Mouse (Mus musculus) intestine, postnatal 0 days (tissue): ENCODE data around the gene Lamc3. TPM values are rescaled to one million over a fixed set of nuclear protein-coding genes. Genes with fewer than 3 reads are reported as not detected.
"Not testable (repeated sequence)": the region's sequence is repeated elsewhere in the genome, so short reads cannot be mapped to it uniquely, and the experiment has no call there.

ENCODE experiments used
- ATAC-seq: fragments of 200-750 bp; cut with Nextera tagmentation; 2 replicates; pipeline ENCODE4 v1.8.0; 2017; ENCODE audit warnings: mild to moderate bottlenecking, moderate TSS enrichment, moderate library complexity
- H3K27ac ChIP-seq: fragments of 300-500 bp; sonication (generic); 2 replicates; pipeline ENCODE4 v1.5.1; 2014; ENCODE audit warnings: mild to moderate bottlenecking, low read depth, low read length, moderate library complexity
- H3K27me3 ChIP-seq: fragments of 300-500 bp; sonication (generic); replicated peaks from 2 replicates; pipeline ENCODE4 v1.6.1; 2014; ENCODE audit warnings: low read length, mixed read lengths; ENCODE audit not compliant: control insufficient read depth, insufficient read depth
- H3K36me3 ChIP-seq: fragments of 300-500 bp; sonication (generic); 2 replicates; pipeline ENCODE4 v1.6.1; 2014; ENCODE audit warnings: mild to moderate bottlenecking, moderate library complexity; ENCODE audit not compliant: control insufficient read depth, insufficient read depth
- H3K4me1 ChIP-seq: fragments of 300-500 bp; sonication (generic); replicated peaks from 2 replicates; pipeline ENCODE4 v1.6.1; 2014; ENCODE audit warnings: antibody characterized with exemption, low read length, mixed read lengths; ENCODE audit not compliant: control insufficient read depth, insufficient read depth
- H3K4me2 ChIP-seq: fragments of 300-500 bp; sonication (generic); replicated peaks from 2 replicates; pipeline ENCODE4 v1.6.1; 2014; ENCODE audit warnings: low read depth, mild to moderate bottlenecking, moderate library complexity
- H3K4me3 ChIP-seq: fragments of 300-500 bp; sonication (generic); 2 replicates; pipeline ENCODE4 v1.5.1; 2014; ENCODE audit warnings: low read depth, low read length
- H3K9ac ChIP-seq: fragments of 300-500 bp; sonication (generic); 2 replicates; pipeline ENCODE4 v1.6.1; 2014; ENCODE audit warnings: mild to moderate bottlenecking, low read depth, low read length
- H3K9me3 ChIP-seq: fragments of 300-500 bp; sonication (generic); 2 replicates; pipeline ENCODE4 v1.6.1; 2016; ENCODE audit warnings: mixed run types; ENCODE audit not compliant: control insufficient read depth
- CTCF ChIP-seq: sonication (generic); IDR thresholded peaks from 2 replicates; pipeline ENCODE4 v1.5.1; 2016; ENCODE audit warnings: low read depth, mild to moderate bottlenecking, control low read depth, antibody characterized with exemption, moderate library complexity
- WGBS: fragments of 180-500 bp; shearing (Covaris S2); extraction: QIAGEN DNeasy Blood & Tissue Kit; methylation state at CpG from one replicate; pipeline ENCODE4 v1.1.7; 2014; 5-methylcytosine and 5-hydroxymethylcytosine counted together
- polyA plus RNA-seq: library from polyadenylated mRNA; unstranded; fragments of >200 nt; fragmentation: Nextera tagmentation; extraction: Ambion mirVana; gene quantifications from 2 replicates; pipeline ENCODE4 v1.2.1, GENCODE M21; 2015

The Lamc3 gene
- polyA plus RNA-seq, 1 experiment from 2014 or later: 0.44 TPM

GRCm38 (mm10) chr2:31906407-31906806 is 19.3 kb downstream of the Lamc3 start:
- Histone ChIP-seq H3K4me1 (no peaks in the 10 kb centered on the region), H3K4me3 (no peak overlapping the region), H3K36me3 (no peaks in the 10 kb centered on the region), H3K27me3 (no peaks in the 10 kb centered on the region), H3K4me2 (no peak overlapping the region), H3K27ac (no peak overlapping the region), H3K9me3 (no peaks in the 10 kb centered on the region), H3K9ac (no peak overlapping the region)
- ATAC-seq: no peak
- no peak for TF ChIP-seq CTCF
- 65% methylated on average over 9 of the region's 9 CpGs for WGBS

- Histone ChIP-seq H3K4me1 (no peaks in the 10 kb centered on the region), H3K36me3 (no peaks in the 10 kb centered on the region), H3K4me3 (no peak overlapping the region), H3K27me3 (no peaks in the 10 kb centered on the region), H3K9ac (no peak overlapping the region), H3K27ac (no peak overlapping the region), H3K4me2 (no peak overlapping the region), H3K9me3 (no peaks in the 10 kb centered on the region)
- 77% methylated on average over 4 of the region's 4 CpGs for WGBS
- ATAC-seq: no peak
- TF ChIP-seq CTCF: peak; percentile 77
These were observed 25.5 kb downstream of the Lamc3 start for GRCm38 (mm10) chr2:31912575-31912974.

- not testable (repeated sequence) for ATAC-seq, H3K27me3 ChIP-seq, H3K27ac ChIP-seq, H3K36me3 ChIP-seq, H3K9me3 ChIP-seq, H3K9ac ChIP-seq, H3K4me3 ChIP-seq, H3K4me2 ChIP-seq, H3K4me1 ChIP-seq
- peak; percentile 61 for TF ChIP-seq CTCF
These were observed 27.1 kb downstream of the Lamc3 start for GRCm38 (mm10) chr2:31914213-31914612.

GRCm38 (mm10) chr2:31915112-31915511 is 28.0 kb downstream of the Lamc3 start:
- H3K9me3 ChIP-seq: no peaks in the 10 kb centered on the region
- TF ChIP-seq CTCF: peak; percentile 94
- H3K27ac ChIP-seq: no peak overlapping the region
- H3K4me2 ChIP-seq: no peak overlapping the region
- H3K9ac ChIP-seq: no peak overlapping the region
- no peaks in the 10 kb centered on the region for H3K27me3 ChIP-seq
- no peaks in the 10 kb centered on the region for H3K4me1 ChIP-seq
- H3K36me3 ChIP-seq: no peaks in the 10 kb centered on the region
- ATAC-seq: no peak
- WGBS: 25% methylated on average over 4 of the region's 4 CpGs
- no peak overlapping the region for H3K4me3 ChIP-seq

GRCm38 (mm10) chr2:31917636-31918035 is 30.5 kb downstream of the Lamc3 start:
- 20% methylated on average over 4 of the region's 4 CpGs for WGBS
- H3K27me3 ChIP-seq: no peaks in the 10 kb centered on the region

GRCm38 (mm10) chr2:31923645-31924044 is 36.6 kb downstream of the Lamc3 start:
- ATAC-seq: no peak
- no peaks in the 10 kb centered on the region for H3K9me3 ChIP-seq
- no peak overlapping the region for H3K4me2 ChIP-seq
- no peak overlapping the region for H3K4me3 ChIP-seq
- H3K27me3 ChIP-seq: no peaks in the 10 kb centered on the region
- WGBS: 79% methylated on average over 4 of the region's 4 CpGs
- no peaks in the 10 kb centered on the region for H3K36me3 ChIP-seq
- H3K4me1 ChIP-seq: no peaks in the 10 kb centered on the region
- no peak for TF ChIP-seq CTCF
- H3K9ac ChIP-seq: no peak overlapping the region
- no peak overlapping the region for H3K27ac ChIP-seq

More at GRCm38 (mm10) chr2:31917636-31918035, 30.5 kb downstream of the Lamc3 start:
- Histone ChIP-seq H3K27ac (no peak overlapping the region), H3K4me3 (no peak overlapping the region), H3K9ac (no peak overlapping the region), H3K4me2 (no peak overlapping the region), H3K4me1 (no peaks in the 10 kb centered on the region), H3K36me3 (no peaks in the 10 kb centered on the region), H3K9me3 (no peaks in the 10 kb centered on the region)
- peak; percentile 77 for TF ChIP-seq CTCF
- no peak for ATAC-seq

- Histone ChIP-seq H3K27ac (no peak overlapping the region), H3K27me3 (no peaks in the 10 kb centered on the region), H3K36me3 (no peaks in the 10 kb centered on the region), H3K4me1 (no peaks in the 10 kb centered on the region), H3K4me3 (no peak overlapping the region), H3K9ac (no peak overlapping the region), H3K9me3 (no peaks in the 10 kb centered on the region), H3K4me2 (no peak overlapping the region)
- WGBS: 22% methylated on average over 9 of the region's 9 CpGs
- ATAC-seq: no peak
- no peak for TF ChIP-seq CTCF
These were observed 37.7 kb downstream of the Lamc3 start for GRCm38 (mm10) chr2:31924811-31925210.
